Mouse (Mus musculus) left cerebral cortex, postnatal 10 days (tissue): ENCODE measurements around the gene Lclat1. TPM values are rescaled to one million over a fixed set of nuclear protein-coding genes. Genes with fewer than 3 reads are reported as not detected.

Experiments used
- DNase-seq, 2 experiments: peaks; one replicate each; pipeline ENCODE4 v3.0.0; 2021 to 2022; ENCODE audit warnings: low spot score in 2 of 2, mixed read lengths in 1 of 2; ENCODE audit errors: extremely low spot score in 1 of 2
- intact Hi-C: fragments of 180-260 bp; cut with DNase I; formaldehyde crosslinking; loops from one replicate; pipeline ENCODE4 v1.15.1; 2025
- total RNA-seq, 2 experiments: library from RNA; stranded (reverse); gene quantifications; 2 replicates each; pipeline ENCODE4 v1.2.3; 2021

Gene Lclat1
- total RNA-seq, 2 experiments from 2014 or later, result 41.1 to 44.3 TPM

GRCm38 (mm10) chr17:73225996-73226395, 118.2 kb downstream of the Lclat1 start:
- intact Hi-C loops, result no loop called here
- no peak for DNase-seq

GRCm38 (mm10) chr17:73226595-73226994, 118.8 kb downstream of the Lclat1 start:
- no peak for DNase-seq
- intact Hi-C loops, result no loop called here

GRCm38 (mm10) chr17:73227361-73227760, 119.6 kb downstream of the Lclat1 start:
- intact Hi-C loops, result no loop called here
- DNase-seq, result no peak

- intact Hi-C loops, result no loop called here
These were observed 121.8 kb downstream of the Lclat1 start for GRCm38 (mm10) chr17:73229445-73230155.

GRCm38 (mm10) chr17:73230340-73230989, 122.7 kb downstream of the Lclat1 start:
- no peak for DNase-seq
- intact Hi-C loops, result no loop called here

More at GRCm38 (mm10) chr17:73229445-73230155, 121.8 kb downstream of the Lclat1 start:
- DNase-seq, result no peak

- DNase-seq, result no peak
- intact Hi-C loops, result no loop called here
These were observed 123.6 kb downstream of the Lclat1 start for GRCm38 (mm10) chr17:73231337-73231736.

- intact Hi-C loops, result no loop called here
- DNase-seq, result no peak
These were observed 124.8 kb downstream of the Lclat1 start for GRCm38 (mm10) chr17:73232593-73232992.

- intact Hi-C loops, result no loop called here
- DNase-seq, result no peak
These were observed 126.2 kb downstream of the Lclat1 start for GRCm38 (mm10) chr17:73233975-73234374.

- intact Hi-C loops, result no loop called here
- peak in 1 of 2 experiments; percentile 51 for DNase-seq
These were observed 129.5 kb downstream of the Lclat1 start for GRCm38 (mm10) chr17:73237178-73237853.

- intact Hi-C loops, result no loop called here
- DNase-seq, result no peak
These were observed 130.7 kb downstream of the Lclat1 start for GRCm38 (mm10) chr17:73238501-73238900.

- intact Hi-C loops, result no loop called here
- no peak for DNase-seq
These were observed 133.5 kb downstream of the Lclat1 start for GRCm38 (mm10) chr17:73241085-73241848.

GRCm38 (mm10) chr17:73243676-73244075, 135.9 kb downstream of the Lclat1 start:
- no peak for DNase-seq
- intact Hi-C loops, result no loop called here

- DNase-seq, result no peak
- intact Hi-C loops, result no loop called here
These were observed 136.8 kb downstream of the Lclat1 start for GRCm38 (mm10) chr17:73244596-73244995.

GRCm38 (mm10) chr17:73245089-73245684, 137.4 kb downstream of the Lclat1 start:
- no peak for DNase-seq
- intact Hi-C loops, result no loop called here

- DNase-seq, result no peak
- intact Hi-C loops, result no loop called here
These were observed 138.3 kb downstream of the Lclat1 start for GRCm38 (mm10) chr17:73246036-73246435.

GRCm38 (mm10) chr17:73246926-73247325, 139.1 kb downstream of the Lclat1 start:
- intact Hi-C loops, result no loop called here
- DNase-seq, result no peak

GRCm38 (mm10) chr17:73247758-73248157, 140.0 kb downstream of the Lclat1 start:
- intact Hi-C loops, result no loop called here
- no peak for DNase-seq

- intact Hi-C loops, result no loop called here
- no peak for DNase-seq
These were observed 142.8 kb downstream of the Lclat1 start for GRCm38 (mm10) chr17:73250488-73251141.
